Mouse (Mus musculus) forebrain, postnatal 0 days (tissue): Measurements from ENCODE around the gene Eng. TPM values are rescaled to one million over a fixed set of nuclear protein-coding genes. Genes with fewer than 3 reads are reported as not detected.

ENCODE experiments used
- ATAC-seq: fragments of 200-750 bp; cut with Nextera tagmentation; 2 replicates; pipeline ENCODE4 v1.8.0; 2017; ENCODE audit warnings: mild to moderate bottlenecking, moderate library complexity
- DNase-seq: peaks from one replicate; pipeline ENCODE4 v3.0.0-alpha.2; 2015
- H3K27ac ChIP-seq: fragments of 300-500 bp; sonication (generic); 2 replicates; pipeline ENCODE4 v1.5.1; 2014; ENCODE audit warnings: low read depth, mild to moderate bottlenecking, antibody characterized with exemption, low read length, moderate library complexity, mixed read lengths
- H3K27me3 ChIP-seq: fragments of 300-500 bp; sonication (generic); 2 replicates; pipeline ENCODE4 v1.6.1; 2014; ENCODE audit warnings: mild to moderate bottlenecking, low read length, mixed read lengths; ENCODE audit not compliant: insufficient read depth
- H3K36me3 ChIP-seq: fragments of 300-500 bp; sonication (generic); 2 replicates; pipeline ENCODE4 v1.6.1; 2014; ENCODE audit warnings: mild to moderate bottlenecking, moderate library complexity; ENCODE audit not compliant: insufficient read depth
- H3K4me1 ChIP-seq: fragments of 300-500 bp; sonication (generic); 2 replicates; pipeline ENCODE4 v1.6.1; 2014; ENCODE audit warnings: antibody characterized with exemption; ENCODE audit not compliant: insufficient read depth
- H3K4me2 ChIP-seq: fragments of 300-500 bp; sonication (generic); 2 replicates; pipeline ENCODE4 v1.6.1; 2014; ENCODE audit warnings: low read depth, mild to moderate bottlenecking, moderate library complexity
- H3K4me3 ChIP-seq: fragments of 300-500 bp; sonication (generic); 2 replicates; pipeline ENCODE4 v1.5.1; 2014; ENCODE audit warnings: low read depth, low read length, mixed read lengths
- H3K9ac ChIP-seq: fragments of 300-500 bp; sonication (generic); 2 replicates; pipeline ENCODE4 v1.6.1; 2014; ENCODE audit warnings: mild to moderate bottlenecking
- H3K9me3 ChIP-seq: fragments of 300-500 bp; sonication (generic); 2 replicates; pipeline ENCODE4 v1.6.1; 2016; ENCODE audit warnings: low read length
- CTCF ChIP-seq: sonication (generic); IDR thresholded peaks from 2 replicates; pipeline ENCODE4 v1.5.1; 2016; ENCODE audit warnings: antibody characterized with exemption, control low read depth, low read depth
- WGBS: fragments of 180-500 bp; shearing (Covaris S2); extraction: QIAGEN DNeasy Blood & Tissue Kit; methylation state at CpG from one replicate; pipeline ENCODE4 v1.1.7; 2014; 5-methylcytosine and 5-hydroxymethylcytosine counted together
- polyA plus RNA-seq: library from polyadenylated mRNA; unstranded; fragments of >200 nt; fragmentation: Nextera tagmentation; extraction: Ambion mirVana; gene quantifications from 2 replicates; pipeline ENCODE4 v1.2.1, GENCODE M21; 2015
- total RNA-seq: library from RNA; depleted of rRNA; stranded (reverse); fragments of >200 nt; gene quantifications from 2 replicates; pipeline ENCODE4 v1.2.3, GENCODE M21; 2014

Gene Eng
- total and polyA plus RNA-seq, 2 experiments from 2014 or later: 14.7 to 22.1 TPM

- Histone ChIP-seq H3K4me1 (no peaks in the 10 kb centered on the region), H3K36me3 (peaks cover 51% of the 10 kb centered on the region), H3K9ac (no peak overlapping the region), H3K4me2 (no peak overlapping the region), H3K9me3 (no peaks in the 10 kb centered on the region), H3K4me3 (no peak overlapping the region), H3K27ac (no peak overlapping the region), H3K27me3 (no peaks in the 10 kb centered on the region)
- TF ChIP-seq CTCF: no peak
- DNase-seq (no peak), ATAC-seq (no peak)
- WGBS: 92% methylated on average over 8 of the region's 8 CpGs
Observed at GRCm38 (mm10) chr2:32687562-32687961, 41.2 kb downstream of the Eng start.

GRCm38 (mm10) chr2:32689420-32689819 lies 43.0 kb downstream of the Eng start:
- peak; percentile 28 for ATAC-seq
- H3K4me3 ChIP-seq: no peak overlapping the region
- H3K27ac ChIP-seq: 0 out of 2 replicates have a peak overlapping the region, but pooled peaks have one; percentile 6
- H3K4me2 ChIP-seq: no peak overlapping the region
- peaks cover 7% of the 10 kb centered on the region; the same call in 1 of the 2 replicates for H3K4me1 ChIP-seq
- TF ChIP-seq CTCF: peak; percentile 100
- DNase-seq: peak; percentile 89
- peaks cover 39% of the 10 kb centered on the region for H3K36me3 ChIP-seq
- 23% methylated on average over 5 of the region's 5 CpGs for WGBS
- H3K27me3 ChIP-seq: no peaks in the 10 kb centered on the region
- no peak overlapping the region for H3K9ac ChIP-seq
- H3K9me3 ChIP-seq: no peaks in the 10 kb centered on the region

GRCm38 (mm10) chr2:32691041-32691440 lies 44.6 kb downstream of the Eng start:
- Histone ChIP-seq H3K9me3 (no peaks in the 10 kb centered on the region), H3K4me3 (no peak overlapping the region), H3K4me2 (no peak overlapping the region), H3K27me3 (no peaks in the 10 kb centered on the region), H3K27ac (no peak overlapping the region), H3K9ac (no peak overlapping the region), H3K36me3 (peaks cover 23% of the 10 kb centered on the region), H3K4me1 (peaks cover 7% of the 10 kb centered on the region; the same call in 1 of the 2 replicates)
- ATAC-seq (no peak), DNase-seq (no peak)
- no peak for TF ChIP-seq CTCF
- 91% methylated on average over 11 of the region's 11 CpGs for WGBS

- peaks cover 9% of the 10 kb centered on the region for H3K36me3 ChIP-seq
- no peak for TF ChIP-seq CTCF
- no peaks in the 10 kb centered on the region for H3K27me3 ChIP-seq
- H3K9me3 ChIP-seq: no peaks in the 10 kb centered on the region
- H3K9ac ChIP-seq: no peak overlapping the region
- peaks cover 7% of the 10 kb centered on the region; the same call in 1 of the 2 replicates for H3K4me1 ChIP-seq
- no peak for ATAC-seq
- H3K4me3 ChIP-seq: no peak overlapping the region
- DNase-seq: no peak
- peak overlapping the region; percentile 85; the same call in 1 of the 2 replicates for H3K4me2 ChIP-seq
- 91% methylated on average over 14 of the region's 14 CpGs for WGBS
- H3K27ac ChIP-seq: no peak overlapping the region
Observed at GRCm38 (mm10) chr2:32692496-32692895, 46.1 kb downstream of the Eng start.

GRCm38 (mm10) chr2:32693282-32693681 lies 46.9 kb downstream of the Eng start:
- H3K4me3 ChIP-seq: peak overlapping the region; percentile 87
- no peak for TF ChIP-seq CTCF
- H3K36me3 ChIP-seq: 0 out of 2 replicates have a peak, but pooled peaks cover 1% of the 10 kb centered on the region
- peak overlapping the region; percentile 87 for H3K9ac ChIP-seq
- H3K27me3 ChIP-seq: no peaks in the 10 kb centered on the region
- no peaks in the 10 kb centered on the region for H3K9me3 ChIP-seq
- DNase-seq (peak; percentile 6), ATAC-seq (no peak)
- H3K4me1 ChIP-seq: peaks cover 7% of the 10 kb centered on the region; the same call in 1 of the 2 replicates
- peak overlapping the region; percentile 85 for H3K4me2 ChIP-seq
- no peak overlapping the region for H3K27ac ChIP-seq
- WGBS: 15% methylated on average over 7 of the region's 7 CpGs

GRCm38 (mm10) chr2:32693823-32694411 lies 47.5 kb downstream of the Eng start:
- Histone ChIP-seq H3K9ac (peak overlapping the region; percentile 87), H3K4me2 (peak overlapping the region; percentile 85), H3K36me3 (no peaks in the 10 kb centered on the region), H3K4me1 (peaks cover 7% of the 10 kb centered on the region; the same call in 1 of the 2 replicates), H3K9me3 (no peaks in the 10 kb centered on the region), H3K27ac (peak overlapping the region; percentile 80), H3K4me3 (peak overlapping the region; percentile 87), H3K27me3 (no peaks in the 10 kb centered on the region)
- WGBS: 0% methylated on average over 51 of the region's 51 CpGs
- DNase-seq (peak; percentile 98), ATAC-seq (peak; percentile 99)
- peak; percentile 87 for TF ChIP-seq CTCF

GRCm38 (mm10) chr2:32694691-32695090 lies 48.3 kb downstream of the Eng start:
- Histone ChIP-seq H3K36me3 (no peaks in the 10 kb centered on the region), H3K4me1 (peaks cover 7% of the 10 kb centered on the region; the same call in 1 of the 2 replicates), H3K4me3 (peak overlapping the region; percentile 87), H3K27ac (peak overlapping the region; percentile 70), H3K9ac (peak overlapping the region; percentile 87), H3K4me2 (peak overlapping the region; percentile 85), H3K9me3 (no peaks in the 10 kb centered on the region), H3K27me3 (no peaks in the 10 kb centered on the region)
- ATAC-seq (no peak), DNase-seq (no peak)
- no peak for TF ChIP-seq CTCF
- 87% methylated on average over 12 of the region's 12 CpGs for WGBS
